Mouse (Mus musculus) embryonic fibroblast, embryonic 13.5 days (primary cell): Measurements from ENCODE around the gene Dcakd. TPM values are rescaled to one million over a fixed set of nuclear protein-coding genes. Genes with fewer than 3 reads are reported as not detected.

Experiments used
- H3K27ac ChIP-seq: 2 replicates; pipeline ENCODE4 v1.5.1; 2012; ENCODE audit warnings: low read length, control low read depth, inconsistent platforms; ENCODE audit not compliant: insufficient read depth
- H3K4me1 ChIP-seq: 2 replicates; pipeline ENCODE4 v1.6.1; 2011; ENCODE audit warnings: low read length; ENCODE audit not compliant: control insufficient read depth, insufficient read depth
- H3K4me3 ChIP-seq: 2 replicates; pipeline ENCODE4 v1.5.1; 2011; ENCODE audit warnings: mild to moderate bottlenecking, control low read depth, low read length; ENCODE audit not compliant: insufficient read depth
- CTCF ChIP-seq: IDR thresholded peaks from 2 replicates; pipeline ENCODE4 v1.5.1; 2011; ENCODE audit warnings: mild to moderate bottlenecking, control low read depth, low read length, moderate library complexity, borderline replicate concordance; ENCODE audit not compliant: insufficient read depth
- POLR2A ChIP-seq: IDR thresholded peaks from 2 replicates; pipeline ENCODE4 v1.6.1; 2011; ENCODE audit warnings: low read depth, mild to moderate bottlenecking, control low read depth, low read length, moderate library complexity
- polyA plus RNA-seq: library from polyadenylated mRNA; stranded (reverse); fragments of >200 nt; gene quantifications from 2 replicates; pipeline ENCODE4 v1.2.4, GENCODE M21; 2011; ENCODE audit warnings: low read depth; ENCODE audit not compliant: missing spikeins, insufficient read length

The Dcakd gene
- polyA plus RNA-seq, 1 experiment = 66.6 TPM

GRCm38 (mm10) chr11:102999317-102999970, 28.7 kb downstream of the Dcakd start:
- Histone ChIP-seq H3K4me1 (peaks cover 12% of the 10 kb centered on the region; the same call in 1 of the 2 replicates), H3K4me3 (no peak overlapping the region), H3K27ac (no peak overlapping the region)
- TF ChIP-seq POLR2A (no peak), CTCF (no peak)

DNA sequence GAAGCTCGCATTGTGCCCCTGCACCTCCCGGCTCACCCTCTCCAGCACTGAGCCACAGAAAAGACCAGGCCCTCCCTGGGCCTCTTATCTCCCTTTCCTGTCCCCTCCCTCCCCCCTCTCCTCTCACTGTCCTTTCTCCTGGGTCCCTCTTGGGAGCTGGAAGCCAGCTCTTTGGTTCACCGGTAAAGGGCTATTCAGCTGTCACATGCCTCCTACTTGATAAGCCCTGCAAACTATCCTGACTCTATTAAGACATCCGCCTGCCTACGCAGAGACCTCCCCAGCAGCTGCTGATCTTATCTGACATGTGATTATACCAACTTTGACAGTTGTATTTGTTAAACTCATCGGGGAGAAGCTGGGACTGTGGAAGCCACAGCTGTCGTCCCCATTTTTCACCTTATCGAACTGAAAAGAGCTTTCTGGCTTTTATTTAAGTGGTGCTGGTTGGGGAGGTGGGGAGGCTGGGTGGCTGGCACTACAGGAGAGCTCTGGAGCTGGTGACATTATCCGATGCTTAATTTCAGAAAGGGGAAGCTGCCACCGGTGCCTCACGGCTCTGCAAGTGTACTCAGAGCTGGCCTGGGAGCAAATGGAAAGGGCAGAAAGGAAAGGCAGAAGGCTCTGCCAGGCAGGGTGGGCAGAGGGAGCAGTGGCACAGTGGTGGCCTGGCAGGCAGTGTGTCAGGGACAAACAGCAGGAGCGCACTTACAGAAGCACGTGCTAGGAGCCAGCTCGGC, 29.4 kb downstream of the Dcakd start:
- H3K4me3 ChIP-seq = no peak overlapping the region
- peaks cover 12% of the 10 kb centered on the region; the same call in 1 of the 2 replicates for H3K4me1 ChIP-seq
- TF ChIP-seq CTCF (no peak), POLR2A (no peak)
- no peak overlapping the region for H3K27ac ChIP-seq

DNA sequence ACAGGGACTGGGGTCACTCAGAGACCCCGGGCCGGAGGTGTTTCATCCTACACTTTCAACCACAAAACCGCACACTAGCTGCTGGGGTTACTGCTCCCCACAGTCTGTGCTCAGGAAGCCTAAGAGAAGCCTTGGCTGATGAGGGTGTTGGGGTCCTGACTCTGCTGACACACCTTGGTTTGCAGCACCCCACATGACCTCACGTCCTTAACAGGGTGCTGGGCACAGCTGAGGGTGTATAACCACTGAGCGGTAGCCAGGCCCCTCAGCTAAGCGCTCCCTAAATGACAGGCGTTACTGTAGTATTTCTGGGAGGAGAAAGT, 29.9 kb downstream of the Dcakd start:
- Histone ChIP-seq H3K4me1 (peaks cover 9% of the 10 kb centered on the region; the same call in 1 of the 2 replicates), H3K4me3 (no peak overlapping the region), H3K27ac (no peak overlapping the region)
- TF ChIP-seq POLR2A = no peak
- no peak for TF ChIP-seq CTCF

DNA sequence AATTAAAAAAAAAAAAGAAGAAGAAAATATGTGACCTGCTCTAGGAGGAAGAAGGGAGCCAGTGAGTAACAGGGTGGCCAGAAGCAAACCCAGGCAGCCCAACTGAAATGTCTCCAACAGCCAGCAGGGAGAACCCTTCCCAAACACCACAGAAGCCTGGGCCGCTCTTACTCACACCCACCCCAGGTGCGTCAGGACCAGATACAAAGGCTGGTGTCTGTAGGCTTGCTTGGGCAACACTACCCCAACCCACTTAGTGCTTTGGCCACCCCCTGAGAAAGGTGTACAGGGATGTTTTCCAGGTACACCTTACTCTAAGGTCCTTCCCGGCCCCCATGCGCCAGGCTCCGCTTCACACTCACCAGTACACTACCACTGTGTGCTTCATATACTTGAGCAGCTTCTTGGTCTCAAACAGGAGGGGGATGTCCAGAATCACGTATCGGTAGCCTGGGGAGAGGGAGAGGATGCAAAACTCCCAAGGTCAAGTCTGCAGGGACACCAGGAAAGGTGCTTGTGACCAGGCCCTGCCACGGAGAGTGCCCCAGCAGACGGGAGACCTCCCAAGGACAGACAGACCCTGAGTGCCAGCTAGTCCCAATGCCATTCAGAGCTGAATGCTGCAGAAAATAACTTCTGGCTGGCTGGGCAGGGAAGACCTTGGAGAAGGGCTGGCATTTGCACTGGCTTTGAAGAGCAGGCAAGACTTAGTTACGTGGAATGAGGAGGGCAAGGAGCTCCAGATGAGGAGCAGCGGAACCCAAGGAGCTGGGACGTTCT, 31.0 kb downstream of the Dcakd start:
- H3K4me1 ChIP-seq = peaks cover 9% of the 10 kb centered on the region; the same call in 1 of the 2 replicates
- no peak overlapping the region for H3K4me3 ChIP-seq
- TF ChIP-seq CTCF (no peak), POLR2A (no peak)
- no peak overlapping the region for H3K27ac ChIP-seq

DNA sequence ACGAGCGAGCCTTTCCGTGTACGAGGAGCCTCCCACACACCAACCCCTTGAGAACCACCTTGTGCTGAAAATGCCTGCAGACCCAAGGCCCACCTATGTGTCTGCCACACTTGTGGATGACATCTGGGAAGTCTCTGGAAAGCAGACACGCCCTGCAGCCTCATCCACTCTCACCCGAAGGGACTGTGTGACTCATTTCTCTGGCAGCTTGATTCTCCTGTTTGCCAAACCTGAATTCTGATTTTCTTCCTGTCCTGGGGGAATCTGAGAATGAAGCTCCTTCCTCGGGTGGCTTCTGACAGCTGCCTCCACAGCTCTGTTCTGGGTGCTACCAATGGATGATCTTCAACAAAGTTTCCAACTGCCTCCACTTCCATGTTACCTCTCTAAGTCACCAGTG, 31.7 kb downstream of the Dcakd start:
- H3K4me1 ChIP-seq = peaks cover 9% of the 10 kb centered on the region; the same call in 1 of the 2 replicates
- H3K4me3 ChIP-seq = no peak overlapping the region
- TF ChIP-seq CTCF (no peak), POLR2A (no peak)
- peak overlapping the region; percentile 34; the same call in 1 of the 2 replicates for H3K27ac ChIP-seq

DNA sequence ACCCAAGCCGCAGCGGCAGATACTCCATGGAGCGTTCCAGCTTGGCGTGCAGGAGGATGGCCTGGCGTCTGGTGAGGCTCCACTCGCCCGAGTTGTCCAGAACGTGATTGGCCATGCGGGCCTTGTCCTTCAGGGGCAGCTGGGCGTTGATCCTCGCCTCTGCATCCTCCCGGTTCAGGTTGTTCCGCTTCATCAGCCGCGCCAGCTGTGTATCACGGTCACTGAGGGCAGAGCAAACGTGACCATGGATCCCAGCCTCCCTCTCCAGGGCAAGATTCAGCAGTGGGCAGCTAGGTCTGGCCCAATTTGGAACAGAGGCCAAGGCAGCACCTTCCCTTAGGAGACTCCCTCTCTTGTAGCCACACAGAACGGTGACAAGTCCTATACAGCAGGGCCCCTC, 33.2 kb downstream of the Dcakd start:
- Histone ChIP-seq H3K4me1 (peaks cover 9% of the 10 kb centered on the region; the same call in 1 of the 2 replicates), H3K4me3 (no peak overlapping the region), H3K27ac (no peak overlapping the region)
- TF ChIP-seq POLR2A (no peak), CTCF (no peak)

DNA sequence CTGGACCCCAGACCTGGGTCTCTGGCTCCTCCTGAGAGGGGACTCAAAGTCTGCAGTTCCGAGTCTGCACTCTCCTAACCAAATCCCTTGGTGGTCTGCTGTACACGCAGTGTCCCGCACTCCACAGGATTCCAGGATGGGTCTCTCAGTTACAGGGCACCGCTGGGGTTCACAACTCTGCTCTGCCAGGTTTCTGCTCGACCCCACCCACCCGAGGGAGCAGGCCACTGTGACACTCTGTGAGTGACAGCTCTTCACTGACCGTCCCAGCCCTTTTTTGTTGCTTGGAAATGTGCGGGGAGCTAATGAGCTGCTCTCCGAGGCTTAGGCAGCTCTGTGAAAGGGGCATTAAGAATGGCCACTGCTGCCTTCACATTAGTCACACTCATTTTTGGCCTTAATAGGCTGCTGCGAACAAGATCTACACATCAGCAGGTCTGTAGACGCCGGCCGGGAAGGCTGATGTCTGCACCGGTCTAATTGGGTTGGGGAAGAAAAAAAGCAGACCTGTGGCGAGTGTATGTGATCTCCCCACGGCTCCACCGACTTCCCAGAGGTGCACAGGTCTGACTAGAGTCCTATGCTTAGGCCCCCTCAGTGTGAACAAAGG, 34.6 kb downstream of the Dcakd start:
- peaks cover 9% of the 10 kb centered on the region; the same call in 1 of the 2 replicates for H3K4me1 ChIP-seq
- TF ChIP-seq CTCF = no peak
- no peak for TF ChIP-seq POLR2A
- H3K27ac ChIP-seq = no peak overlapping the region
- H3K4me3 ChIP-seq = no peak overlapping the region

DNA sequence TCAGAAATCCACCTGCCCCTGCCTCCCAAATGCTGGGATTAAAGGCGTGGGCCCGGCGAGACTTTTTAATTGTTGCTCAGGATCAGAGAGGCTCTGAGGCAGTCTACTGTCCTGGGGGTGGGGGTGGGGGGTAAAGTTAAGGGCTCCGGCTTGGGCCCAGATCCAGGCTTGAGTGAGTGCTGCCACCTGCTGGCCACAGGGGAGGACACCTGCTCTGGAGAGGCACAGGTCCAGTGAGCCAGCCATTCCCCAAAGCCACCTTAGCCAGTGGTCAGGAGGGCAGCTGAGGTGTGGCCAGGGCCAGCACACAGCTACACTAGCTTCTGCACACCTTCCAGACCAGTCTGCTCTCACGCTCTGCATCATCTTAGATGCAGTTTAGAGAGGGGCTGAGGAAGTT, 35.2 kb downstream of the Dcakd start:
- H3K4me1 ChIP-seq = peaks cover 9% of the 10 kb centered on the region; the same call in 1 of the 2 replicates
- no peak overlapping the region for H3K27ac ChIP-seq
- TF ChIP-seq CTCF (peak; percentile 92), POLR2A (no peak)
- no peak overlapping the region for H3K4me3 ChIP-seq

- Histone ChIP-seq H3K4me1 (0 out of 2 replicates have a peak, but pooled peaks cover 3% of the 10 kb centered on the region), H3K4me3 (no peak overlapping the region), H3K27ac (no peak overlapping the region)
- no peak for TF ChIP-seq POLR2A
- no peak for TF ChIP-seq CTCF
Measured at GRCm38 (mm10) chr11:102991681-102992080, 36.5 kb downstream of the Dcakd start.
